Mouse (Mus musculus) adrenal gland, postnatal 36 days (tissue): Measurements from ENCODE around the gene Usp17lc. TPM values are rescaled to one million over a fixed set of nuclear protein-coding genes. Genes with fewer than 3 reads are reported as not detected.
"Not testable (repeated sequence)": the region's sequence is repeated elsewhere in the genome, so short reads cannot be mapped to it uniquely, and the experiment has no call there.

Source experiments
- DNase-seq, 2 experiments: peaks; one replicate each; pipeline ENCODE4 v3.0.0; 2021; ENCODE audit warnings: mixed read lengths in 1 of 2
- long read RNA-seq, 2 experiments: library from polyadenylated mRNA; stranded (forward); transcript quantifications; one replicate each; pipeline ENCODE4 v2.0.0; 2021; ENCODE audit warnings: borderline sequencing depth in 2 of 2
- microRNA-seq: library from miRNA; unstranded; fragments of <30 nt; microRNA quantifications from one replicate; pipeline ENCODE4 v1.2.0, GENCODE M21; 2021
- total RNA-seq, 2 experiments: library from RNA; stranded (reverse); gene quantifications; 2 replicates each; pipeline ENCODE4 v1.2.3; 2021

Gene Usp17lc
- not detected for total RNA-seq
- long read RNA-seq, experiment 1 = 0 reads
- long read RNA-seq, experiment 2 = 0 reads

DNA sequence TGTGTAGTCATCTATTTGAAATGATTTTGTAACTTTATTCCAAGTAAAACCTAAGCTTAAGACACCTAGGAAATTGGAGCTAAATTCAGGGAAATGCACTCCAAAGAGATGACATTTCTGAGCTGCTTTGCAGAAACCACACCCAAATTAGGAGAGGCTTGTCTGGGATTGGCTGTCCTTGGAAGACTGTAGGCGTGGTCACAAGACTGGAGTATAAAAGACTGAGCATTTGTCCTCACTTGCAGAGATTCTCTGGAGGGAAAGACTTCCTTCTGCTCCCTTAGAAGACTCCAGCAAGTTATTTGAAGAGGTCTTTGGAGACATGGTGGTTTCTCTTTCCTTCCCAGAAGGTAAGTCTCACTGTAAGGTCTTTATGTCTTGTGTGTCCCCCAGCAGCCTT, at the start of gene Usp17lc:
Gene Usp17lc (plus strand): TSS at position 301 of the 400 bp plus-strand sequence.
- DNase-seq = not testable (repeated sequence)

DNA sequence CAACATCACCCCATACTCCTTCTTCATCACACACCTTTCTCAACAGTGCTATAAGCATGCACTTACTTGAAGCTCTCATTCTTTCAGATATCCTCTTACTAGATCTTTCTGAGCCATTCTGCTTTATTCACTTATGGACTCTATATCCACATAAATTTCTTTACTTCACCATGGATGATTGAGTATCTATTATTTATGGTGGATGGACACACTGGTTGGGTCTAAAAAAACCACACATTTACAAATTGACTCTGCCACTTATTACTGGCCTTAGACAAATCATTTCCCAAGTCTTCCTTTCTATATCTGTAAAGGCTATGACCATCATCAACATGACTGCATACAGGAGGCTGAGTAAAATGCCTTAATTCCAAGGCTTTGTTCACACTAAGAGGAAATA, 28.8 kb upstream of the Usp17lc start, which contains the start of gene Olfr603:
Gene Olfr603 (minus strand): TSS at position 101 of the 400 bp plus-strand sequence.
- no peak for DNase-seq

DNA sequence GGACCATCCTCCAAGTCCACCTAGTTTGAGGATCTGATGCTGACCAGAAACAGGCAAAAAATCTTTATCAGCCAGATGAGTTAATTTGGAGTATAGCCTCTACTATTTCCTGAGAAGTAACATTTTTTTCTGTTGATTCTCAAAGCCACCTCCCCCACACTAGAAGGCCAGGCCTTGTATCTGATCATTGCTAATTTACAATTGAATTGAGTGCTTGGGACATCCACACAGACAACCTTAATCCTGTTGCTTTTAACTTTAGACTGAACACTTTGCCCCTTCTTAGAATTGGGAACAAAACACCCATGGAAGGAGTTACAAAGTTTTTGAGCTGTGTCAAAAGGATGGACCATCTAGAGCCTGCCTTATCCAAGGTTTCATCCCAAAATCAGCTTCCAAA, 17.1 kb upstream of the Usp17lc start:
- no peak for DNase-seq

DNA sequence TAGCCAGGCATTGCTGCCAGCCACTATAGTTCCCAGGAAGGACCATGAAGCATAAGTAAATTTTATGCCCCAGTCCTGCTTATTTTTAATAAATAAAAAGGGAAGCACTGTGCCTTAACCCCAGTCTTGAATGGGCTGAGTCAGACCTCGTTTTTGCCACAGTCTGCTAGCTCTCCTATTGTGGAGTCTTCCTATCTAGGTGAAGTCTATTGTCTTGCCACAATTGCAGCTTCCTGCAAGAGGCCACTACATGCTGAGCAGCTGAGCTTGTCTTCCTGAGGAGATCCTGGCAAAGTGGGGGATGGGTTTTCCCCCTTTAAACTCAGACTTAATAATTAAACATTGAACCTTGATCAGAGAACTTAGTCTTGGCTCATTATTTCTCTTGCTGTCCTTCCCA, 15.9 kb upstream of the Usp17lc start:
- DNase-seq = no peak

DNA sequence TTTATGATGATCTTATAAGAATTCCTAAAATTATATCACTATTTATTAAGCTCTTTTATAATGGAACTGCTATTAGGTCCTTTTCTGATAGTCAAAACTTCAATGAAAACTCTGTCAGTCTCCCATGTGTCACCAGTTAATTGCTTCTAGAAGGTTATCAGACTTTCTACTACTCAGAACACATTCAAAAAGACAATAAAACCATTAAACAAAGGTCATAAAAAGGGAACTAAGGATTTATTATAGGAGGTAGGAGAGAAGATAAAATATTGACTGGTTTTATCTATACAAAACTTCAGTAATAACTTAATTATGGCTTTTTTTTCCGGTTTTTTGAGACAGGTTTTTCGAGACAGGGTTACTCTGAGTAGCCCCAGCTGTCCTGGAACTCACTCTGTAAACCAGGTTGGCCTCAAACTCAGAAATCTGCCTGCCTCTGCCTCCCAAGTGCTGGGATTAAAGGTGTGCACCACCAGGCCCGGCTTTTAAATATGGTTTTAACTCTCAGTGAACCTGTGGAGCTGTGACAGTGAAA, 8.3 kb upstream of the Usp17lc start:
- not testable (repeated sequence) for DNase-seq

DNA sequence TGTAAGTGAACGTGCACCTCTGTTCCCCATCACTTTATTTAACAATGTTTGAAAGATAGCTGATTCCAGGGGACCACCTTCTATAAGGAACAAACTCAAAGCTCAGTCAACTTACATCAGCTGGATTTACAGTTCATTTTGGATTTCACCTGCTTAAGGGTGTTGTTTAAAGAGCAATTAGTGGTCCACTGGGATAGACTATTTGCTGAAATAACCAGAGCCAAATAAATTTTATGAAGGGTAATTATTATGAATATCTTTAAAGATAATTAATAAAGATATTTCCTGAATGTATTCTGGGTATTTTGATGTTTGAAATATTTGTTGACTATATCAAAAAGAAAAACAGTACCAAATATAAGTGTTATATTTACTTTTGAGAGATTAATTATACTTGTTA, 30.5 kb downstream of the Usp17lc start, which contains the start of gene Olfr605:
Gene Olfr605 (minus strand): TSS at position 101 of the 400 bp plus-strand sequence.
- DNase-seq = no peak

DNA sequence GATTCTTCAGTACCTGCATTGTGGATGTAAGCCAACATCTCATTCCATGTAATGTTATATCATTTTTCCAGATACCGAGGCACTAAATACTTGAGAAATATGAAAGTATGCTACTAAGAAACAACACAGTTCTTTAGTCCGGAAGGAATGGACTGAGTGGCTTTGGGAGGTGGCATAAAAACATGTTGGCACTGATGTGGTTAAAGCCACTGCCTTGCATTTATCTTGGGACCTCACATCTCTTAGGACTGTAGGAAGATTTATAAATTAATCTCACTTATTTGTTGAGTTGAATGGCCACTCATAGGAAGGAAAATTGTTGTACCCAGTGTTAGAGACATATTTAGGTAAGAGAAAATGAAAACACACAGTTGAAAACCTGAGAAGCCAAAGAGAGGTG, 33.9 kb downstream of the Usp17lc start, which contains the start of gene Olfr606:
Gene Olfr606 (plus strand): TSS at position 301 of the 400 bp plus-strand sequence.
- no peak for DNase-seq

DNA sequence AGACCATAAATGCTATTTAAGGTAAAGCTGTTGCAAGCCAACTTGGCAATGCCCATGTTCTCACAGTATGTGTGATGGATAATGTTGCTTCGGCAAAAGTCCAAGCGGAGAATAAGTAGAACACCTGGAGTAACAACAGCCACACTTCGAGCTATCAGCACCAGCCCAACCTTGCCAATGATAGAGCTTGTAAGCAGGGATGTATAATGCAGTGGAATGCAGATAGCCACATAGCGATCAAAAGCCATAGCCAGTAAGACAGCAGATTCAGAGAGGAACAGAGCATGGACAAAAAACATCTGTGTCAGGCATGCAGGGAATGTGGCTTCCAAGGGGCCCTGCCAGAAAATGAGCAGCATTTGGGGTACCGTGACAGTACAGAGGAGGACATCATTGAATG, 45.7 kb downstream of the Usp17lc start:
- no peak for DNase-seq

Small RNAs within 50 kb of the gene (microRNA-seq; reads per million reads assigned to microRNA genes)
- not detected for gene Gm25774

Other genes starting within 250 kb of the Usp17lc start
- not detected for gene Olfr591, start 236.7 kb upstream of the Usp17lc start, total RNA-seq
- gene Olfr592, start 230.3 kb upstream of the Usp17lc start, total RNA-seq = not detected
- gene Olfr593, start 203.2 kb upstream of the Usp17lc start, total RNA-seq = not detected
- not detected for gene Olfr594, start 198.1 kb upstream of the Usp17lc start, total RNA-seq
- gene Usp17ld, start 162.6 kb upstream of the Usp17lc start, total RNA-seq = not detected
- gene Olfr596, start 109.4 kb upstream of the Usp17lc start, total RNA-seq = not detected
- not detected for gene Olfr597, start 98.8 kb upstream of the Usp17lc start, total RNA-seq
- not detected for gene Olfr598, start 91.5 kb upstream of the Usp17lc start, total RNA-seq
- not detected for gene Olfr599, start 79.2 kb upstream of the Usp17lc start, total RNA-seq
- not detected for gene Olfr600, start 65.4 kb upstream of the Usp17lc start, total RNA-seq
- gene Olfr601, start 52.4 kb upstream of the Usp17lc start, total RNA-seq = not detected
- gene Olfr603, start 28.9 kb upstream of the Usp17lc start, total RNA-seq = not detected
- not detected for gene Olfr605, start 30.4 kb downstream of the Usp17lc start, total RNA-seq
- gene Olfr606, start 34.0 kb downstream of the Usp17lc start, total RNA-seq = not detected
- not detected for gene Olfr607, start 49.1 kb downstream of the Usp17lc start, total RNA-seq
- not detected for gene Olfr608, start 54.8 kb downstream of the Usp17lc start, total RNA-seq
- not detected for gene Olfr609, start 83.0 kb downstream of the Usp17lc start, total RNA-seq
- not detected for gene Olfr610, start 97.0 kb downstream of the Usp17lc start, total RNA-seq
- gene Olfr611, start 105.8 kb downstream of the Usp17lc start, total RNA-seq = not detected
- not detected for gene Olfr612, start 127.6 kb downstream of the Usp17lc start, total RNA-seq
- gene Olfr613, start 133.0 kb downstream of the Usp17lc start, total RNA-seq = not detected
- not detected for gene Olfr615, start 141.0 kb downstream of the Usp17lc start, total RNA-seq
- not detected for gene Olfr616, start 154.1 kb downstream of the Usp17lc start, total RNA-seq
- gene Olfr617, start 158.0 kb downstream of the Usp17lc start, total RNA-seq = not detected
- gene Olfr618, start 175.0 kb downstream of the Usp17lc start, total RNA-seq = not detected
- gene Olfr619, start 185.5 kb downstream of the Usp17lc start, total RNA-seq = not detected
- not detected for gene Olfr620, start 197.5 kb downstream of the Usp17lc start, total RNA-seq
- gene Olfr622, start 227.6 kb downstream of the Usp17lc start, total RNA-seq = not detected
- not detected for gene Olfr623, start 248.6 kb downstream of the Usp17lc start, total RNA-seq